Mouse (Mus musculus) central nervous system, embryonic 14 days (tissue): ENCODE data around the gene Oxct1. TPM values are rescaled to one million over a fixed set of nuclear protein-coding genes. Genes with fewer than 3 reads are reported as not detected.

Source experiments
- polyA plus RNA-seq: library from polyadenylated mRNA; depleted of rRNA; stranded (reverse); fragments of >200 nt; gene quantifications from 2 replicates; pipeline ENCODE4 v1.2.3, GENCODE M21; 2012; rRNA removed

The Oxct1 gene
- polyA plus RNA-seq = 83.3 and 84.3 TPM in 2 replicates

GRCm38 (mm10) chr15:4026231-4026773 is at the start of gene Oxct1:
Gene Oxct1 (plus strand): TSS chr15:4026383.

GRCm38 (mm10) chr15:3979061-3979848 is 46.9 kb upstream of the Oxct1 start, which contains the start of gene Fbxo4:
Gene Fbxo4 (minus strand): TSS chr15:3979573.

GRCm38 (mm10) chr15:3995448-3996266 is 30.5 kb upstream of the Oxct1 start, which contains the start of gene AW549877:
Gene AW549877 (minus strand): TSS chr15:3995744.

Other genes with a start within 250 kb of the Oxct1 start
- 8.7 and 9.0 TPM in 2 replicates for gene Fbxo4, start 46.8 kb upstream of the Oxct1 start, polyA plus RNA-seq
- gene AW549877, start 30.6 kb upstream of the Oxct1 start, polyA plus RNA-seq = 48.2 and 48.7 TPM in 2 replicates